Mouse (Mus musculus): Measurements from ENCODE around the gene Tmem179.

Gene Tmem179

DNA sequence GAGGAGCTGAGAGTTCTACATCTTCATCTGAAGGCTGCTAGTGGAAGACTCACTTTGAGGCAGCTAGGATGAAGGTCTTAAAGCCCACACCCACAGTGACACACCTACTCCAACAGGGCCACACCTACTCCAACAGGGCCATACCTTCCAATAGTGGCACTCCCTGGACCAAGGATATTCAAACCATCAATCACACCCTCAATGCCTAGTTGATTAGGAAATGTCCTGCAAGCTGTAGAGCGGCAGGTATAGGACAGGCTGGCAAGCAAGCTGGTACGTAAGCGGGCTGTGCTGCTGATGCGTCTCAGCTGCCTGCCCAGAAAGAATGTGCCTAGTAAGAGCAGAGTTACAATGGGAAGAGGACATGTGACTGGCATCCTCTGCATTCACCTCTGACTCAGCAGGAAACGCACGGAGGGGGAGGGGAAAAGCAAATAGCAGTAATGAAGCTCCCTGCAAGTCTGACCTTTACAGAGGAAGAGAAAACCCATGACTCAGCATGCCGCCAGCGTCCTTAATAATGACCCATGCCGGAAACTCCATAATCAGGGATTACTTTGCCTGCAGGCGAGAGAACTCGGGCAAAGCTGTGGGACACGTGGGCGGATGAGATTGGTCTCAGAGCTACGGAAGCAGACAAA, at the start of gene Tmem179:
Gene Tmem179 (minus strand): TSS at position 51 of the 641 bp plus-strand sequence.
- DNase-seq = peak; percentile 77

DNA sequence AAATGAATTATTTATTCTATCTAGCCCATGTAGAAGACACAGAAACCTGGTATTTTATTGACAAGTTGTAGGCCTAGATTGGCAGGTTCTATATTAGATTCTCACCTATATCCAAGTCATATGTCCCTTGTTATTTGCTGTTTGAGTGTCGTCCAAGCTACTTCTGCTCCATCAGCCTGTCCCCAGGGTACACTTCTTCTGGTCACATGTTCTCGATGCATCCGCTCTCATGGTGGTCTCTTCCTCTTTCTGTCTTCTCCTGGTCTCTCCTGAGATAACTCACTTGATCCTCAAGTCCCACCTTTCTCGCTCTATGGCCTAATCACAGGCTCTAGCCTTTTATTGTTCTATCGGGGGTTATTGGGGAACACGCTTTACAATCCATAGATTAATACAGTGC, 46.5 kb upstream of the Tmem179 start:
- DNase-seq = no peak

DNA sequence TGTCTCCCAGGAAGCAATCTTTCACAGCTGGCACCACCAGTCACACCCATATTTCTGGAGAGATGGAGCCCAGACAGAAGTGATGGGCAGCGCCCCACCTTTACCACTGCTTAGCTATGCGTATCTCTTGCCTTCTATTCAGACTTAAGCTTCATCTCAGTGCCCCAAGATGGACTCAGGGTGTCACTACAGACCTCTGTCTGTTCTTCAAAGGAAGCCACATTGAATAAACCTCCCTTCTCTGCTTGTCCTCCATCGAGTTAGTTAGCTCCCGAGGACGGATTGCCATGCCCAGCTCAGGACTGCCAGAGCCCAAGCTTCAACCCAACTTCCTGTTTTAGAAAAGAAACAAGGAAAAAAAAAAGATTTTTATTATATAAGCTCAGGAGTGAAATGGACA, 45.9 kb upstream of the Tmem179 start:
- no peak for DNase-seq

DNA sequence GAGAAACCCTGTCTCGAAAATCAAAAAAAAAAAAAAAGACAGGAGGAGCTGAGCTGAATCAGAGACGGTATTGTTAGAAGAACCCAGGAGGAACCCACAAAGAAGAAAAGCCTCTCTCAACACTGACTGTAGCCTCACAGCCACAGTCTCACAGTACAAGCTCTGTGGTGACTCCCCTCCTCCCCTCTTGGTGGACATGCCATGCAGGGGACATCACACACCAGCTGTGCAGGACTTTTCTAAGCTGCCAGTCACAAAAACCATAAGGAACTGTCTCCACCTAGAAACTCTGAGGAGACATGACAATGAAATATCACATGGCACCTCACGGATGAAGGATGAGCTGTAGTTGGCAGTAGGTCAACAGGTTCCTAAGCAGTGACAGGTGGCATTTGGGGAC, 44.6 kb upstream of the Tmem179 start:
- DNase-seq = no peak

DNA sequence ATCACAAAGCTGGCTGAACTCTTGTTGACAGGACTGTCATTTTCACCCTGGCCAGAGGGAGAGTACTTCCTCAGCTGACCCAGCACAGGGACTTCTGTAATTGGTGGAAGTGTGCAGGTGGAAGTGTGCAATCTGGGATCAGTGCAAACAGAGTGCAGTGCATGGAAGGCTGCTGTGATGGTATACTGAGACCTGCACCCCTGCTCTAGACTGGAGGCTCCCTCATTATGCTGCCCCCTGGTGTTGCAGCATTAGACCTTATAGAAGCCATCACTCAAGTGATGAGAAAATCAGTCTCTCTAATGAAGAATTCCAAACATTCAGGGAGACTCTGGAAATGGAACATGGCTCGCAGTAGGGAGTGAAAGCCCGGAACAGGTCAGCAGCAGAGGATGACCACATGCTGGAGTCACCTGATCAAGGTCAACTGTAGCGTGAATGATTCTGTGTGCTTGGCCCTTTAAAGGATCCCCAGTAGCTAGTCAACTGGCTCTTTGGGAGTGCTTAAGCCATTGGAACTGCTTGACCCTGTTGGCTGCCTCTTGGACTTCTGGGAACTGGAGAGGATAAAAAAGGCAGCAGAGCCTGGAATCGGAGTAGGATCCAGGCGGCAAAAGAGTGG, 43.7 kb upstream of the Tmem179 start:
- DNase-seq = peak; percentile 45

DNA sequence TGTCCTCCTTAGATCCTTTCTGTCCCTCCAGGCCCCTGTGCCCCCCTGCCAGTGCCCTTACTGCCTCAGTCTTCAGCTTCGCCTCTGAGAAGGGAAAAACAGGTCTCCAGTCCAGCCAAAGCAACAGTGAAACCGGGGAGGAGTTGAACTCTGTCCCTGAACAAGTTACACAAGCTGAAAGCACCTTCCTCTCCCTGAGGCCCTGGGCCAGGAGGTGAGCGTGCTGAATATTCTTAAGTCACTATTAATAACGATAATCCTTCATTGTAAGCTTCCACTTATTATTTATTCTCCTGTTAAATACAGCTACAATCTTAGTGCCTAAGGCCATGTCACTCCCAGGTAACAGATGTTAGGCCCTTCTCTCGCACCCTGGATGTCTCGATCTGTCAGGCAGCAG, 43.1 kb upstream of the Tmem179 start:
- no peak for DNase-seq

DNA sequence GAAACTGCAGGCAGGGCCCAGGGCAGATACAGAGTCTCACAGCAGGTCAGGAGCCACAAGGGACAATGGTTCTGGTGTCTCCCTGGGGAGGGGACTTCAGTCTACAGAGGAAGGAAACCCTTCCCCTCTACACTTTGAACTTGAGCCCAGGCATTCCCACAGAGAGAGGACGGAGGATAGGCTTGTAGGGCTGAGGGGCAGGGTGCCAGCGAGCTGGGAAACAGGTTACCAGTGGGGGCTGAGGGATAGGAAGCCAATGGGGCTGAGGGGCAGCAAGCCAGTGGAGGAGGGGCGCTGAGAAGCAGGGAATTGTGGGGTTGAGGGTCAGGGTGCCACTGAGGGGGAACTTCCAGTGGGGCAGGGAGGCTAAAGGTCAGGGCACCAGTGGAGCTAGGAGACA, 42.7 kb upstream of the Tmem179 start:
- DNase-seq = no peak

DNA sequence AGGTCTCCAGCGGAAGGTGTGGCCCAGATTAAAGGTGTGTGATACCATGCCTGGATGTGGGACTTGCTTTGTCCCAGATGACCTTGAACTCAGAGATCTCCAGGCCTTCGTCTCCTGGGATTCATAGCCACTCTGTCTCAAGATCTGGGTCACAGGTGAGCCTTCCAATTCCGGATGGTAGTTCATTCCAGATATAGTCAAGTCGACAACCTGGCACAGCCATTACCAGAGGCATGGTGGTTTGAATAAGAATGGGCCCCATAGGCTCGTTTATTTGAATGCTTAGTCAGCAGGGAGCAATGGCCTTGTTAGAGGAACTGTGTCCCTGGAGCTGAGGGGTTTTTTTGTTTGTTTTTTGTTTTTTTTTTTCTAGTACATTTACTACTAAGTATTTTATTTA, 40.7 kb upstream of the Tmem179 start:
- no peak for DNase-seq

DNA sequence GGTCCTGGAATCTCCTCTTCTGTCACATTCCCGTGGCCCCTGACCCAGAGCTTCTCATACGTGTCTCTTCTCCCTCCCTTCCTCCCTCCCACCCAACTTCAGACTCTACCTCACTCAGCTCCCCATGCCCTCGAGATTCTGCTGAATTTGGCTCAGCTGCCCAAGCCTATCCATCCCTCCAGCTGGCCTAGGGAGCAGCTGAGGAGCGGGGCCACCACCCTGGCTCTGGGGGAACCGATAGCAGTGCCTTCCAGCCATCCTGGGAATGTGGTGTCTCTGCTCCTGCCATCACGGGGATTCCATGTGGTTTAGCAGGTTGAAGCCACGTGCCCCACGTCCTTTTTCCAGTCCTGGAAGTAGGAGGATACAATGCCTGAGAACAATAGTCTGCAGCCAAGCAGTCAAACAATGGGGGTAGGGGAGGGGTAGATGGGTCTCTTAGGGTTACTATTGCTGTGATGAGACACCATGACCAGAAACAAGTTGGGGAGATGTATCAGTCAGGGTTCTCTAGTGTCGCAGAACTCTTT, 40.0 kb upstream of the Tmem179 start:
- DNase-seq = no peak

DNA sequence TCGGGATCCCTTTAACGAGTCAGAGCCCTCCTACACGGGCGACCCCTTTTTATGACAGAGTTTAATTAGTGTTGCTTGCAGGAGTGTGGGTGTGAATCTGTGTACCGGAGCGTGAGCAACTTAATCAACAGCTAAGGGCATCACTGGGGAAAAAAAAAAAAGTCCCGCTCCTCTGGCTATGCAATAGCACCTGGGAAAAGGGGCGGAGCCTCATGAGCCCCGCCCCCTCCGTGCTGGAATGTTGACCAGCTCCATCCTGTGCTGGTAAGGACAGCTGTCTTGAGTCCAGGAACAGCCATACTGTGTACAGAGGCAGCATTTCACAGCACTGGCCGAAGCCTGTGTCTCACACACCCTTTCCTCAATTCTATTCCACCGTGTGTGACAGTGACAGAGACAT, 38.4 kb upstream of the Tmem179 start:
- peak; percentile 49 for DNase-seq

DNA sequence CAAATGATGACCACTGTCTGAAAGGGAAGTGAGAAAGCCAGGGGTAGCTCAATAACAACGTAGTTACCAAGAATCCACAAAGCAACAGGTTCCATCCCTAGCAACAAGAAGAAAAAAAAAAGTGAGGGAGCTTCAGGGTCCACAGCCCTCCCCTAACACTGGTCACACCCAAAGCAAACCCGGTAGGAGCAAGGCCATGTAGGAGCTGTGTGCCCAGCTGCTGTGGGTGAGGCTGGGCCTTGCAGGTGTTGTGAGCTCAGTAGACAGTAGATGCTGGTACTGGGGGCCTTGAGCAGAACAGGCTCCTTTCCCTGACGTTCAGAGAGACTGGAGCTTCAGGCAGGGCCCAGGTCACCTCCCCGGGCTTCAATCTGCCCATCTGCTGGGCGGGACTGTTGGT, 36.0 kb upstream of the Tmem179 start:
- no peak for DNase-seq

DNA sequence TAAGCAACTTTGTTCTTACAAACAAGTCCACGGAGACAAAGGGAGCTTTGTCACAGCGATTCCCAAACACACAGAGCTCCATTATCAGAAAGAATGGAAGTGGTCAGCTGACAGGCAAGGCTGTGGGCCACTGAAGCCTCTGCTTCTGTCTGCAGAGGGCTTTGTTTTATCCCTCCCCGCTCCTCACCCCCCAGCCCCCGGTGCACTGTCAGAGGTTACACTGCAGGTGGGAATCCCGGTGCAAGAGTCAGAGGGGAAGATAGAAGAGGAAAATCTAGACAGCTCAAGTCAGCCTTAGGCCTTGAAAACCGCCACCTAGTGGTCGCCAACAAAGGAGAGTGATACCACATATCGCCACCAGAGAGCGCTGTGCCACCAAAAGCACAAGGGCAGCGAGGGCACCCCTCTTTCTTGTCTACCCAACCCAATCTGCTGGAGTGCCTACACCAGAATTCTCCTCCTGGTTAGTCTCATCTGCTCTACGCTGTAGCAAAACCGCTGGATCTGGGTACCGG, 35.4 kb upstream of the Tmem179 start:
- DNase-seq = peak; percentile 83

DNA sequence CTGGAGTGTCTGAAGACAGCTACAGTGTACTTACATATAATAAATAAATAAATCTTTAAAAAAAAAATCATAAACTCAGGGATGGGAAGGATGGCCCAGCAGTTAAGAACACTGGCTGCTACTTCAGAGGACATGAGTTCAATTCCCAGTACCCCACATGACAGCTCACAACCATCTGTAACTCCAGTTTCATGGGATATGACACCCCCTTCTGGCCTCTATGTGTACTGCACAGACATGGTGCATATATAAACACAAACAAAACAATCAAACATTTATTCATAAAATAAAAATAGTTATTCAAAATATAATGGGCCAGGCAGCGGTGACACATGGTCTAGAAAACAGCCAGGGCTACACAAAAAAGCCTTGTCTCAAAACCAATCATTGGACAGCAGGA, 32.7 kb upstream of the Tmem179 start:
- no peak for DNase-seq

DNA sequence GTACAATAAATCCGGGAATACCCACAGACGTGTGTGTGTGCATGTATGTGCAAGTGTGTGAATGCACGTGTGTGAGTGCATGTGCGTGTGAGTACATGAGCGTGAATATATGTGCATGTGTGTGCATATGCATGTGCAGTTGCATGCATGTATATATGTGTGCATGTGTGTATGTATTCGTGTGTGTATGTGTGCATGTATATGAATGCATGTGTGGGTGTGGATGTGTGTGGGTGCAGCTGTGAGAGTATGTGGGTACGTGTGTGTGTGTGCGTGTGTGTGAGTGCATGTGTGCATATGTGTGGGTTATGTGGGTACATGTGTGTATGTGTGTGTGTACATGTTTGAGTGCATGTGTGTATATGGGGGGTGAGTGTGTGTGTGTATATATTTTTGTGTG, 29.6 kb upstream of the Tmem179 start:
- no peak for DNase-seq

DNA sequence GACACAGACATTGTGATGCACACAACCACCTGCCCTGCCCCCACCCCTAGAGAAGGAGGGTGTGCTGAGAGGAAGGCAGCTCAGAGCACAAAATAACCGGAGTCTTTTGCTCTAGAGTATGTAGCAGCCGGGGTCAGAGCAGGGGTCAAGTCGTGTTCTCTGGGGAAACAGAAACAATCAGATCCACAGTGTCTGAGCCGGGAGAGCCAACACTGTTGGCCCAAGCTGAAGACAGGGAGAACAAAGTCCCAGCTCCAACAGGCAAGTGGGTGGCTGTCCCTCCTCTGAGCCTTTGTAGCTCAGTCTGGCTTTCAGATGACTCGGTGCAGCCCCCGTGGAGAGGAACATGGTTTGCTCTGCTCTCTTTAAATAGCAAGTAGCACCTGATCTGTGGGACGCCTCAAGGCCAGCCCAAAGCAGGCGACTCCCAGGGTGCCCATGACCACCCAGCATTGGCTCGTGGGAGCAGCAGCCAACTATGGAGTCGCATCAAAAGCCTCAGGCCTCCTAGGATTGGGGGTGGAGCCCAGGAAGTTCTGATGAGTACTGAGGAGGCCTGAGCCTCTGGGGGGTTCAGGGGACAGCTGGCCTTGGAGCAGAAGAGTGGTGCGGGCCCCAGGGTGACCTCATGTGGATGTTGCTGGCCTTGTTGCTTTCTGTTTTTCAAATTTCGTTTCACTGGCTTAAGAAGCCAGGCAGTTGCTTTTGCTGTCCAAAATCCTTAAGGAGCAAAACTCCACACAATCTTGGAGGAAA, 28.6 kb upstream of the Tmem179 start:
- peak; percentile 39 for DNase-seq

DNA sequence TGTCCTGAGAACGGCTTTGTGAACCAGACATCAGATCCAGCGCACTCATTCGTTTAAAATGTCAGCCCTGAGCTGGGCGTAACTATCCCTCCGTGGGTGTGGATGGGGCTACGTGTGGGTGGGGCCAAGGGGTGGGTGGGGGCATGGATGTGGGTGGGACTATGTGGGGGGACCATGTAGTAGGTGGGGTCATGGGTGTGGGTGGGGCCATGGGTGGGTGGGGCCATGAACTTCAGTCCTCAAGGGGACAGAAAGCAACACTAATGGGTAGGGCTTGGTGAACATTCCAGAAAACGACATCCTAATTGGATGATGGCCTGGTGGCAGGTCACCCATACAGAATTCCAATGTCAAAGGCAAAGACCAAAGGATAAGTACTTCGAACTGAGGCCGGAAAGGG, 27.4 kb upstream of the Tmem179 start:
- no peak for DNase-seq

DNA sequence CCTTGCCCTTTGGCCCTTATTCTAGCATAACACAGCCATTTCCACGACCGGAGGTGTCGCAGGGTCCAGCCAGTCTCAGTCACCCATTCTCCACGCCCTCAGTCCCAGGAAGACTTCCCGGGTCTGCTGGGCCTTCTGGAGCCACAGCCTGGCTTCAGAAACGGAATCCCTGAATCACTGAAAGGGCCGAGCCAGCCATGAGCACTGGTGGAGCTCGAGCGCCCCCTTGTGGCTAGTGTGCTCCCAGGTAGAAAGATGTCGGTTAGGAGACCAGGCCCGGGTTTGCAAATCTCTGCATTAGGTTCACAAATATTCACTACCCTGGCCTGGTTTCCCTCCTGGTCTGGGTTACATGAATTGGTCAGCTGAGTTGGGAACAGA, 26.4 kb upstream of the Tmem179 start:
- DNase-seq = peak; percentile 91

DNA sequence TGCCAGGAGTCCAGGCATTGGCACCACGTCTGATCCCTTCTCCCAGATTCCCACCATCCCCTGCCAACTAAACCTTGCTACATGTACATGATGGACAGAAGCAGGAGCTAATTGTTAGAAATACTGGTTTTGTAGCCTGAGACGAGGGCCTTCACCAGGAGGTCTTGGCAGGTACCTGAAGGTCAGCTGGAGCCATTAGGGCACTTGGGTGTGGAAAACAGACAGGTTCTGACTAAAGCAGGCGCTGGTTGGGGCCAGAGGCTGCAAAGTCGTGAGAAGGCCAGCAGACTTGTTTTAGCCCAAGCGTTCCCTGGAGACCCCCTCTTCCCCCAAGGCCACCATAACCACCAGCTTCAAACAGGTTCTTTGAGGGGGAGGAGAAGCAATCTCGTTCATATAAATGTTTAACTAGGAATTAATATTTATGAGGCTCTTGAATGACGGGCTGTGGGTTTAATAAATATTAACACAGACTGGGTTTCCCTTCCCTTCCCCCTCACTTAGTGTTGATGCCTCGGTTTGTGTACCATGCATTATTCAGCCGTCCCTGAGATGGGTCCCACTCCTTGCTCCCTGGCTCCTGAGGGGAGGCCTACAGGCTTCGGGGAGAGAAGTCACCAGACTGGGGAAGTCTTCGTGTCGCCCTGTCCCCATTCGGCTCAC, 25.8 kb upstream of the Tmem179 start:
- DNase-seq = no peak

DNA sequence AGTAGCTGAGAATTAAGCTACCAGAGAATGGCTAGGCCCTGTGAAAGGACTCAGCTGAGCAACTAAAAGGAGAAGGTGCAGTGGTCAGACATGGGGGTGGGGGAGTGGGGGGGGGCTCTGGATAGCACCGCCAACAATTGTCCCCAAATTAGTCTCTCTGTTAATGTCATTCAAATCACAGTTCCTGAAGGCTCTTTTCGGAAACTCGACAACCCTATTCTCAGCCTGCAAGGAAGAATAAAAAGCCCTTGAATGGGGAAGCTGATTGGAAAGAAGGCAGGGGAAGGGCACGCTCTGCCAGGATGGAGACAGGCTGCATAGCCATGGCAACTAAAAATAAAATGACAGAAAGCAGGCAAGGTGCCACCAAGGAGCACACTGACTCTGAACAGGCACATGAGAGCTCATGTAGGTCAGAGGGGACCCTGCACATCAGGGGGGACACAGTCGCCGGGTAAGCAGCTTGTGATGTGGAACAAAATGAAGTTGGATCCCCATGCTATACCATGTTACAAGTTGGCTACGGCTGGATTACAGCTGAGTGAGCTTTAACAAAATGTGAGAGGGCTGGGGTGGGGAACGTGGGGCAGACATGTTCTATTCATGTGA, 25.0 kb upstream of the Tmem179 start:
- DNase-seq = peak; percentile 32

DNA sequence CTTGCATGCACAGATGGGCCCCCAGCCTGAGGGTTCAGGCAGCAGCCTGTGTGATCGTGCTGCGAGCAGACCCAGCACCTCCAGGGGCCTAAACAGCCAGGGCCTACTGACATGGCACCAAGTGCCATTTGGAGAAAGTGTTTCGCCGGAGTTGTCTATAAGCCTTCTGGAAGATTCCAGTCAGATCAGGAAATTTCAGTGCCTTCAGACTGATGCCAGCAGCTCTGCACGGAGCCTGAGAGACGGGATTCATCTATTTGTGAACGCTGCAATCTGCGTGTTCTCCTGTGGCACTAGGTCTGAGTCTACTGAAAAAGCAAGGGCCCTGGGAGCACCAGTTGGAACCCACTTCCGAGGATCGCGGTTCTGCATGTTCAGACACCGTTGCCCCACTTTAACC, 23.8 kb upstream of the Tmem179 start:
- no peak for DNase-seq

DNA sequence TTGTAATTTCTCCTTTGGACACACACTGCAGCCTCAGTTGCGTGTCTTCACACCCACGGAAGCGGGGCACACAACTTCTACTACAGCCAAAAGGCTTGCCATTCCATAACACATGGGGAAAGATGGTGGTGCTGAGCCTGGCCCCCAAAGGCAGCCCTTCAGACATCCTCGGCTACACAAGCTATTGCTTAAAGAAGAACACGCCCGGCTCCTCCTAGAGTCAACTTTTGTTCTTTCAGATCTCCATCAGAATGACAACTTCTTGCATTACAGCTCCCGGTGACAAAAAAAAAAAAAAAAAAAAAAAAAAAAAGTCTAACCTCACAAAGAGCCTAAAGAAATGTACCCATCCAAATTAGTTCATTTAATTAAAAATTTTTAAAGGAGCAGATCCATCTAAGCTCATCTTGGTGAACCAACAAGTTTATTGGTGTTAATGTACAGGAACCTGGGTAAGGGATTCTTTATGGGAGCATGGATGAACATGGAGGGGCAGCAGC, 23.0 kb upstream of the Tmem179 start:
- DNase-seq = no peak

DNA sequence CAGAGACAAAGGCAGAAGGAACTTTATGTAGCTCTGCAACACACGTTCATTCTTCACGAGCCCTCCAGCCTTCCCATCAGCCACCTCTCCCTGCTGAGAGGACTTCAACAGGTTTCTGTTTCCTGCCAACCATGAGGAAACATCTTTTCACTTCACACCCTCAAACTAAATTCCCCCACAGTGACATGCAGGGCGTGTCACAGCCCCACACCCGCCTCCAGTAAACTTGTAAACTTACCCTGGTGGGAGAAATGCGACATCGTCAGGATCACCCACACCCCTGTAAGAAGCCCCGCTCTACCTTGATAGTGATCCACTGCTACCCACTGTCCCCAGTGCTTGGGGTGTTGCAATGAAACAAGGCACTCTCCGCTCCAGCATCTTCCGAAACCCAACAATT, 21.8 kb upstream of the Tmem179 start:
- no peak for DNase-seq

DNA sequence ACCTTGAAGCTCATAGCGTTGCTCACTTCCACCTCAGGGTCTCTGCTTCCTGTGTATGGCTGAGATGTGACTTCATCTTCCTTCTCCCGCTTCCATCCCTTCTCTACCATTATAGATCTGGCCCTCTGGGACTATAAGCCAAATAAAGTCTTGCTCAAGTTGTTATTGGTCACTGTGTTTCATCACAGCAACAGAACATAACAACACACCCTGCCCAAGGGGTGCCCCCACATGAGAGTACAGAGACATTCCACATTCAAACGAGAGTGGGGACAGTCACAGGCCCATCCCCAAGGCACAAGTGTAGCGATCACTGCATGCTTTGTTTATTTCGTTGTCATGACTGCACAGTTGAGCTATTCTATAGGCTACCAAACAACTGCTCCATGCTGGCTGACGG, 20.7 kb upstream of the Tmem179 start:
- no peak for DNase-seq

Measured in embryo, embryonic 11 days (tissue).